Mouse (Mus musculus) neural tube, embryonic 13.5 days (tissue): ENCODE measurements around the gene Tbx21. TPM values are rescaled to one million over a fixed set of nuclear protein-coding genes. Genes with fewer than 3 reads are reported as not detected.
A peak's percentile ranks its signal among the peaks of the same experiment; 100 is the strongest.

Experiments used
- ATAC-seq: fragments of 200-750 bp; cut with Nextera tagmentation; 2 replicates; pipeline ENCODE4 v1.8.0; 2017; ENCODE audit warnings: low read depth, mild to moderate bottlenecking, moderate TSS enrichment, moderate library complexity
- H3K27ac ChIP-seq: fragments of 300-500 bp; sonication (generic); replicated peaks from 2 replicates; pipeline ENCODE4 v1.5.1; 2015; ENCODE audit warnings: moderate library complexity, mild to moderate bottlenecking, inconsistent platforms
- H3K27me3 ChIP-seq: fragments of 300-500 bp; sonication (generic); 2 replicates; pipeline ENCODE4 v1.6.1; 2015; ENCODE audit warnings: mild to moderate bottlenecking, inconsistent platforms
- H3K36me3 ChIP-seq: fragments of 300-500 bp; sonication (generic); 2 replicates; pipeline ENCODE4 v1.6.1; 2015; ENCODE audit warnings: mild to moderate bottlenecking, inconsistent platforms
- H3K4me1 ChIP-seq: fragments of 300-500 bp; sonication (generic); replicated peaks from 2 replicates; pipeline ENCODE4 v1.6.1; 2015; ENCODE audit warnings: inconsistent platforms
- H3K4me2 ChIP-seq: fragments of 300-500 bp; sonication (generic); 2 replicates; pipeline ENCODE4 v1.6.1; 2015; ENCODE audit warnings: inconsistent platforms, mild to moderate bottlenecking, moderate library complexity
- H3K4me3 ChIP-seq: fragments of 300-500 bp; sonication (generic); 2 replicates; pipeline ENCODE4 v1.5.1; 2015; ENCODE audit warnings: mild to moderate bottlenecking, inconsistent platforms
- H3K9ac ChIP-seq: fragments of 300-500 bp; sonication (generic); 2 replicates; pipeline ENCODE4 v1.6.1; 2015; ENCODE audit warnings: moderate library complexity, mild to moderate bottlenecking, inconsistent platforms
- H3K9me3 ChIP-seq: fragments of 300-500 bp; sonication (generic); 2 replicates; pipeline ENCODE4 v1.6.1; 2016; ENCODE audit warnings: inconsistent platforms
- WGBS: fragments of 180-500 bp; shearing (Covaris S2); methylation state at CpG from one replicate; pipeline ENCODE4 v1.1.7; 2015; 5-methylcytosine and 5-hydroxymethylcytosine counted together
- polyA plus RNA-seq: library from polyadenylated mRNA; unstranded; fragments of >200 nt; fragmentation: Nextera tagmentation; extraction: Ambion mirVana; gene quantifications from 2 replicates; pipeline ENCODE4 v1.2.1, GENCODE M21; 2015

Tbx21 gene
- polyA plus RNA-seq, 1 experiment from 2014 or later: 0.07 TPM

DNA sequence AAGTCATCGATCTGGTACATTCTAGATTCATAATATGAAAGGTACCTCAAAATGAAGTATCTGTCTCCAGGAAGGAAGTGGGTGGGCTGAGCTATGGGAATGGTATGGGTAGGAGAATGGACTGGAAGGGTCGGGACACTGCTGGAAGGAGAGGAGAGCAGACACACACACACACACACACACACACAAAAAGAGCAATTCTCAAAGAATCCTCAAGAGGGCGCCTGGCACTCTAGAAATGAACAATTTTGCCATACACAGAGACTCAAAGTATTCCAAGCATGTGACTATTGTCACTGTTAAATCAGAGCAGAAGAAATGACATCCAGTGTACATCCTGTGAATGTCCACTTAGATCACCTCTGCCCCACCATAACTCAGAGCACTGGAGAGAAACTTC, 42.6 kb downstream of the Tbx21 start:
- H3K27ac ChIP-seq: no peak overlapping the region
- peaks cover 14% of the 10 kb centered on the region for H3K36me3 ChIP-seq
- H3K4me3 ChIP-seq: no peak overlapping the region
- no peaks in the 10 kb centered on the region for H3K4me1 ChIP-seq
- no peaks in the 10 kb centered on the region for H3K9me3 ChIP-seq
- 31% methylated on average over 3 of the region's 3 CpGs for whole genome bisulfite sequencing
- H3K9ac ChIP-seq: no peak overlapping the region
- no peaks in the 10 kb centered on the region for H3K27me3 ChIP-seq
- no peak overlapping the region for H3K4me2 ChIP-seq
- peak; percentile 43 for ATAC-seq

DNA sequence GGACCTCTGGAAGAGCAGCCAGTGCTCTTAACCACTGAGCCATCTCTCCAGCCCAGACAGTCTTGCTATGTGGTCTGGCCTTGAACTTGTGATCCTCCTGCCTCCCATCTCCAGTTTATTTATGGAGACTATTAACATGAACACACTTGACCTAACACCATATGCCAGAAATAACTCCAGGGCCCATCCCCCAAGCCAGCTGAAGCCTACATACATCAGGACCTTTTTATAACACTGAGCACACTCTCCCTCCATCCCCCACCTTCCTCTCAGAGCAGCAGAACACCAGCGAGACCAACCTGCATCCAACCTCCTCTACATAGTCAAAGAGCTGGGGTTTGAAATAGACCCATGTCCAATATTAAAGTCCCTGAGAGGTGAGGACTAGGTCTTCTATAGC, 44.0 kb downstream of the Tbx21 start:
- Histone ChIP-seq H3K4me1 (no peaks in the 10 kb centered on the region), H3K9ac (no peak overlapping the region), H3K27ac (no peak overlapping the region), H3K4me2 (no peak overlapping the region), H3K9me3 (no peaks in the 10 kb centered on the region), H3K27me3 (no peaks in the 10 kb centered on the region), H3K4me3 (no peak overlapping the region), H3K36me3 (peaks cover 26% of the 10 kb centered on the region)
- 63% methylated on average over 1 of the region's 1 CpGs for WGBS
- no peak for ATAC-seq

DNA sequence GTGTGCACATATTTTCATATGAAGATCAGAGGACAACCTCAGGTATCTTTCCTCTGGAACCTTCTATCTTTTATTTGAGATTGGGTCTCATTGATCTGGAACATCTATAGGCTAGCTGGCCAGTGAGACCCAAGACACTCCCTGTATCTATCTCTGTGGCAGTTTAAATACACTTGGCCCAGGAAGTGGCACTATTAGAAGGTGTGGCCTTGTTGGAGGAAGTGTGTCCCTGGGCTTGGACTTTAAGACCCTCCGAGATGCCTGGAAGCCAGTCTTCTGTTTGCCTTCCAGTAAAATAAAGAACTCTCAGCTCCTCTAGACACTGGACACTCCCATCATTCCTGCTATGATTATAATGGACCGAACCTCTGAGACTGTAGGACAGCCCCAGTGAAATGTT, 45.4 kb downstream of the Tbx21 start:
- Histone ChIP-seq H3K9me3 (no peaks in the 10 kb centered on the region), H3K27me3 (no peaks in the 10 kb centered on the region), H3K4me2 (no peak overlapping the region), H3K36me3 (peaks cover 33% of the 10 kb centered on the region), H3K4me1 (no peaks in the 10 kb centered on the region), H3K9ac (no peak overlapping the region), H3K27ac (no peak overlapping the region), H3K4me3 (no peak overlapping the region)
- WGBS: 88% methylated on average over 2 of the region's 2 CpGs
- no peak for ATAC-seq

- 29% methylated on average over 1 of the region's 1 CpGs for WGBS
- Histone ChIP-seq H3K4me3 (no peak overlapping the region), H3K9ac (no peak overlapping the region), H3K4me2 (no peak overlapping the region), H3K36me3 (peaks cover 36% of the 10 kb centered on the region), H3K27ac (no peak overlapping the region), H3K9me3 (no peaks in the 10 kb centered on the region), H3K4me1 (no peaks in the 10 kb centered on the region), H3K27me3 (no peaks in the 10 kb centered on the region)
- no peak for ATAC-seq
Measured at GRCm38 (mm10) chr11:97069333-97069732, 45.8 kb downstream of the Tbx21 start.

GRCm38 (mm10) chr11:97066656-97067360, 48.3 kb downstream of the Tbx21 start:
- Histone ChIP-seq H3K9me3 (no peaks in the 10 kb centered on the region), H3K4me2 (no peak overlapping the region), H3K4me1 (no peaks in the 10 kb centered on the region), H3K9ac (no peak overlapping the region), H3K27me3 (no peaks in the 10 kb centered on the region), H3K27ac (no peak overlapping the region), H3K4me3 (no peak overlapping the region), H3K36me3 (peaks cover 44% of the 10 kb centered on the region)
- WGBS: 48% methylated on average over 22 of the region's 22 CpGs
- ATAC-seq: no peak

GRCm38 (mm10) chr11:97065538-97066295, 49.4 kb downstream of the Tbx21 start:
- Histone ChIP-seq H3K27me3 (no peaks in the 10 kb centered on the region), H3K9me3 (no peaks in the 10 kb centered on the region), H3K4me1 (no peaks in the 10 kb centered on the region), H3K9ac (no peak overlapping the region), H3K36me3 (peaks cover 55% of the 10 kb centered on the region), H3K4me3 (no peak overlapping the region), H3K4me2 (no peak overlapping the region), H3K27ac (no peak overlapping the region)
- no peak for ATAC-seq
- WGBS: 91% methylated on average over 12 of the region's 12 CpGs

DNA sequence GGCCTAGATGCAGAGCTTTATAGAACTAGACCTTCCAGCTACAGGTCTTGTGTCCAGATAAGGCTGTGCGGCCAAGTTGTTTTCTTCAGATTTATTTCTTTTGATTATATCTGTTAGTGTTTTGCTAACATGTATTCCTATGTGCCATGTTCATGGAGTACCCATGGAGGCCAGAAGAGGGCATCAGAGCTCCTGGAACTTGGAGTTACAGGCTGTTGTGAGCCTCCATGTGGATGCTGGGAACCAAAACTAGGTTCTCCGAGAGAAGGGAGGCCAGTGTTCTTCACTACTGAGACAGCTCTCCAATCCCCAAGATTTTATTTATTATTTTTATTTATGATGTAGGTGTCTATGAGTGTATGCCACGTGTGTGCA, 51.2 kb downstream of the Tbx21 start:
- Histone ChIP-seq H3K4me3 (no peak overlapping the region), H3K9me3 (no peaks in the 10 kb centered on the region), H3K27ac (no peak overlapping the region), H3K36me3 (peaks cover 68% of the 10 kb centered on the region), H3K27me3 (no peaks in the 10 kb centered on the region), H3K4me1 (no peaks in the 10 kb centered on the region), H3K9ac (no peak overlapping the region), H3K4me2 (no peak overlapping the region)
- 87% methylated on average over 3 of the region's 3 CpGs for WGBS
- ATAC-seq: no peak

- no peaks in the 10 kb centered on the region for H3K27me3 ChIP-seq
- no peak overlapping the region for H3K27ac ChIP-seq
- WGBS: 56% methylated on average over 9 of the region's 9 CpGs
- no peaks in the 10 kb centered on the region for H3K4me1 ChIP-seq
- H3K36me3 ChIP-seq: peaks cover 69% of the 10 kb centered on the region
- no peaks in the 10 kb centered on the region for H3K9me3 ChIP-seq
- H3K4me2 ChIP-seq: no peak overlapping the region
- no peak overlapping the region for H3K4me3 ChIP-seq
- ATAC-seq: no peak
- H3K9ac ChIP-seq: peak overlapping the region; percentile 42; the same call in 1 of the 2 replicates
Measured at GRCm38 (mm10) chr11:97063274-97063920, 51.7 kb downstream of the Tbx21 start.

GRCm38 (mm10) chr11:97052219-97052646, 62.9 kb downstream of the Tbx21 start:
- no peak for ATAC-seq
- Histone ChIP-seq H3K27me3 (no peaks in the 10 kb centered on the region), H3K36me3 (peaks cover 61% of the 10 kb centered on the region), H3K9ac (0 out of 2 replicates have a peak overlapping the region, but pooled peaks have one; percentile 12), H3K4me2 (peak overlapping the region; percentile 98), H3K4me3 (0 out of 2 replicates have a peak overlapping the region, but pooled peaks have one; percentile 79), H3K9me3 (no peaks in the 10 kb centered on the region), H3K4me1 (peaks cover 27% of the 10 kb centered on the region), H3K27ac (no peak overlapping the region)
- WGBS: 32% methylated on average over 11 of the region's 11 CpGs

DNA sequence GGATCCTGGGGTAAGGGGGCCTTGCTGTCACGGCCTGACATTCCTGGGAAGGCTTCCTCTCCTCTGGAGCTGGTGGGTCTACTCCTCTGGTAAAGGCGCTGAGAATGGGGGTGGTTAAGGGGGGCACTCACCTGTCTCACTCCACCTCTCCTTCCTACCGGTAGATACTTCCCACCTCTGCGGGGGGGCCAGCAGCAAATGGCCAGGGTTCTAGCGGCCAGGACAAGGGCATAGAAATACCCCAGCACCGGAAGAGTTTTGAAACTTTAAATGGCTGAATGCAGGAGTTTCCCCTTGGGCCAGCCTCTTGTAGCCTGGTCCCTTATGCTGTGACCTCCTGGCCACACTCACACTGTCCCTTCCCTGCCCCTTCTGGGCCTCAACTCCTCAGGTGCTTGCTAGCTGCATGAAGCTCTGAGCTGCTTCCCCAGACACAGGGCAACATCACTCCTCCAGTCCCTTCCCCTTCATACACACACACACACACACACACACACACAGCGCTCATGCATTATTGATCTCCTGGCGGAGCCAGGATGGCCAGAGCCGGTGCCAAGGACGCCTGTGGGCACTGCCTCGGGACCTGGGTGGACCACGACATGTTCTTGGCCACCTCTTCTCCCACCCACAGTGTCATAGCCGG, 64.1 kb downstream of the Tbx21 start:
- ATAC-seq: peak; percentile 29
- WGBS: 24% methylated on average over 13 of the region's 13 CpGs
- no peaks in the 10 kb centered on the region for H3K9me3 ChIP-seq
- peaks cover 27% of the 10 kb centered on the region for H3K4me1 ChIP-seq
- H3K4me3 ChIP-seq: peak overlapping the region; percentile 79
- peak overlapping the region; percentile 69 for H3K27ac ChIP-seq
- no peaks in the 10 kb centered on the region for H3K27me3 ChIP-seq
- H3K9ac ChIP-seq: peak overlapping the region; percentile 92
- H3K4me2 ChIP-seq: peak overlapping the region; percentile 98
- peaks cover 56% of the 10 kb centered on the region for H3K36me3 ChIP-seq

GRCm38 (mm10) chr11:97050216-97050943, 64.8 kb downstream of the Tbx21 start, which contains the start of gene Osbpl7:
TSS of gene Osbpl7 (plus strand) at chr11:97050628.
- H3K4me1 ChIP-seq: peaks cover 27% of the 10 kb centered on the region
- peak within 1 kb of the TSS; percentile 98 for H3K4me2 ChIP-seq
- 6% methylated on average over 18 of the region's 18 CpGs for WGBS
- H3K9me3 ChIP-seq: no peaks in the 10 kb centered on the region
- ATAC-seq: peak; percentile 82
- H3K9ac ChIP-seq: peak within 1 kb of the TSS; percentile 92
- H3K27ac ChIP-seq: peak within 1 kb of the TSS; percentile 69
- H3K27me3 ChIP-seq: no peaks in the 10 kb centered on the region
- H3K36me3 ChIP-seq: peaks cover 54% of the 10 kb centered on the region
- H3K4me3 ChIP-seq: peak within 1 kb of the TSS; percentile 79
